Mouse (Mus musculus) layer of hippocampus, adult 2 months (tissue): Measurements from ENCODE around the gene Nsg1. TPM values are rescaled to one million over a fixed set of nuclear protein-coding genes. Genes with fewer than 3 reads are reported as not detected.

Experiments used
- DNase-seq, 2 experiments: peaks; one replicate each; pipeline ENCODE4 v3.0.0; 2022; ENCODE audit warnings: low spot score in 2 of 2
- H3K27ac ChIP-seq: fragments of 200-600 bp; 2 replicates; pipeline ENCODE4 v1.8.1; 2022
- H3K4me3 ChIP-seq: fragments of 200-600 bp; 2 replicates; pipeline ENCODE4 v1.8.1; 2022; ENCODE audit warnings: mild to moderate bottlenecking
- CTCF ChIP-seq: fragments of 200-600 bp; conservative IDR thresholded peaks from 2 replicates; pipeline ENCODE4 v1.8.1; 2022; ENCODE audit warnings: antibody characterized with exemption, mild to moderate bottlenecking, moderate library complexity
- total RNA-seq, 2 experiments: library from RNA; stranded (reverse); gene quantifications; 2 replicates each; pipeline ENCODE4 v1.2.3; 2021

Nsg1 gene
- total RNA-seq, 2 experiments from 2014 or later, result 421 to 427 TPM

- Histone ChIP-seq H3K27ac (no peak overlapping the region), H3K4me3 (no peak overlapping the region)
- TF ChIP-seq CTCF, result no peak
- no peak for DNase-seq
Observed at GRCm38 (mm10) chr5:38090111-38090510, 69.6 kb downstream of the Nsg1 start.

Other genes with a start within 250 kb of the Nsg1 start
- 10 to 100 TPM; 35.8 to 36.1 TPM for gene Stx18, start 121.2 kb downstream of the Nsg1 start, total RNA-seq
- gene Zbtb49, start 60.5 kb upstream of the Nsg1 start, total RNA-seq, result 10 to 100 TPM; 19.2 to 25.0 TPM
- 10 to 100 TPM in 1 of 2 experiments, 1 to 10 TPM in 1; 9.9 to 11.3 TPM for gene Lyar, start 60.6 kb upstream of the Nsg1 start, total RNA-seq
- 10 to 100 TPM; 30.1 to 32.8 TPM for gene Tmem128, start 100.3 kb upstream of the Nsg1 start, total RNA-seq
- gene Otop1, start 116.1 kb upstream of the Nsg1 start, total RNA-seq, result under 1 TPM in 1 of 2 experiments, not detected in 1; 0.15 TPM
- 10 to 100 TPM; 15.1 to 18.0 TPM for gene Drd5, start 159.5 kb upstream of the Nsg1 start, total RNA-seq